Mouse (Mus musculus) neural tube, embryonic 14.5 days (tissue): ENCODE measurements around the gene Pdpn. TPM values are rescaled to one million over a fixed set of nuclear protein-coding genes. Genes with fewer than 3 reads are reported as not detected.

ENCODE experiments used
- ATAC-seq: fragments of 200-750 bp; cut with Nextera tagmentation; 2 replicates; pipeline ENCODE4 v1.8.0; 2017; ENCODE audit warnings: low read depth, mild to moderate bottlenecking, moderate TSS enrichment, moderate library complexity
- H3K27ac ChIP-seq: fragments of 300-500 bp; sonication (generic); 2 replicates; pipeline ENCODE4 v1.5.1; 2014; ENCODE audit warnings: low read depth, mild to moderate bottlenecking, control low read depth, low read length, moderate library complexity, mixed read lengths
- H3K27me3 ChIP-seq: fragments of 300-500 bp; sonication (generic); 2 replicates; pipeline ENCODE4 v1.6.1; 2014; ENCODE audit warnings: low read length; ENCODE audit not compliant: control insufficient read depth, insufficient read depth
- H3K36me3 ChIP-seq: fragments of 300-500 bp; sonication (generic); 2 replicates; pipeline ENCODE4 v1.6.1; 2014; ENCODE audit warnings: low read length, mixed read lengths; ENCODE audit not compliant: control insufficient read depth, insufficient read depth
- H3K4me1 ChIP-seq: fragments of 300-500 bp; sonication (generic); 2 replicates; pipeline ENCODE4 v1.6.1; 2014; ENCODE audit warnings: low read length; ENCODE audit not compliant: control insufficient read depth, insufficient read depth
- H3K4me2 ChIP-seq: fragments of 300-500 bp; sonication (generic); 2 replicates; pipeline ENCODE4 v1.6.1; 2014; ENCODE audit warnings: mild to moderate bottlenecking, low read depth, low read length, control low read depth
- H3K4me3 ChIP-seq: fragments of 300-500 bp; sonication (generic); 2 replicates; pipeline ENCODE4 v1.5.1; 2014; ENCODE audit warnings: low read depth, low read length, control low read depth, mixed read lengths
- H3K9ac ChIP-seq: fragments of 300-500 bp; sonication (generic); replicated peaks from 2 replicates; pipeline ENCODE4 v1.6.1; 2014; ENCODE audit warnings: low read depth, mild to moderate bottlenecking, control low read depth, low read length, mixed read lengths
- H3K9me3 ChIP-seq: fragments of 300-500 bp; sonication (generic); 2 replicates; pipeline ENCODE4 v1.6.1; 2016; ENCODE audit warnings: low read length; ENCODE audit not compliant: control insufficient read depth
- WGBS: fragments of 180-500 bp; shearing (Covaris S2); extraction: QIAGEN DNeasy Blood & Tissue Kit; methylation state at CpG from one replicate; pipeline ENCODE4 v1.1.7; 2014; 5-methylcytosine and 5-hydroxymethylcytosine counted together
- polyA plus RNA-seq: library from polyadenylated mRNA; unstranded; fragments of >200 nt; fragmentation: Nextera tagmentation; extraction: Ambion mirVana; gene quantifications from 2 replicates; pipeline ENCODE4 v1.2.1, GENCODE M21; 2014

Pdpn gene
- polyA plus RNA-seq, 1 experiment from 2014 or later = 25.6 TPM

DNA sequence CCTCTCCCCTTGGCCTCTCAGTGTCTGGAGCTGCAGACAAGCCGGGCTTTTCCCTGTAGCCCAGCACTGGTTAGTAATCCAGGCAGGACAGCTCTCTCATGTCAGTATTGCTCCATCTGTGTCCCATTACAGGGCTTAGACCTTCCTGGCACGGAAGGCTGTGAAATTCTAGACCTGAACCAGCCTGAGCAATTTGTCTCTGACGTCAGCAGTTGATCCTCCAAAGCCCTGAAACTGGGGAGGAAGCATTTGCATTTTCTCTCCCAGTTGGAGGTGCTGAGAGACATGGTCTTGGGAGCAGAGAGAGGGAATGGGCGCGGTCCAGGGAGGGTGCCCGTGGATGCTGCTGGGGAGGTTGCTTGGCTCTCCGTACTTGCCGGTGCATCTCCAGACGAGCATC, 31.2 kb upstream of the Pdpn start:
- Histone ChIP-seq H3K4me1 (no peaks in the 10 kb centered on the region), H3K27me3 (no peaks in the 10 kb centered on the region), H3K36me3 (no peaks in the 10 kb centered on the region), H3K4me3 (no peak overlapping the region), H3K9me3 (no peaks in the 10 kb centered on the region), H3K4me2 (no peak overlapping the region), H3K27ac (no peak overlapping the region), H3K9ac (no peak overlapping the region)
- no peak for ATAC-seq
- 51% methylated on average over 9 of the region's 9 CpGs for WGBS

DNA sequence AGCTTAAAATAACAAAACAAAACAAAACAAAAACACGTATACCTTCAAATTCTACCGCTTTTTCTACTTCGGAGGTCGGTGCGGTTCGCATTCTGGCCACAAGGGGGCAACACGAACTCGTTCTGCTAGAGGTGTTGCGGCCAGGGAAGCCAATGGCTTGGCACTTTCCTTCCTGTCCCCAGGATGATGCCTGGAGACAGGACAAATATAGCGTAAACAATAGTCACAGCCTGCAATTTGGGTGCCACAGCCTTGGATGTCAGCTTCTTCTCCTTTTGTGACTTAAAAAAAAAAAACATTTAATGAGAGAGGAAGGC, 26.2 kb upstream of the Pdpn start:
- H3K4me1 ChIP-seq = peaks cover 6% of the 10 kb centered on the region
- H3K4me2 ChIP-seq = peak overlapping the region; percentile 56
- no peaks in the 10 kb centered on the region for H3K27me3 ChIP-seq
- peak; percentile 68; the same call in 1 of the 2 replicates for ATAC-seq
- no peaks in the 10 kb centered on the region for H3K36me3 ChIP-seq
- WGBS = under 1% methylated on average over 10 of the region's 10 CpGs
- no peaks in the 10 kb centered on the region for H3K9me3 ChIP-seq
- H3K4me3 ChIP-seq = peak overlapping the region; percentile 22; the same call in 1 of the 2 replicates
- H3K27ac ChIP-seq = no peak overlapping the region
- no peak overlapping the region for H3K9ac ChIP-seq

DNA sequence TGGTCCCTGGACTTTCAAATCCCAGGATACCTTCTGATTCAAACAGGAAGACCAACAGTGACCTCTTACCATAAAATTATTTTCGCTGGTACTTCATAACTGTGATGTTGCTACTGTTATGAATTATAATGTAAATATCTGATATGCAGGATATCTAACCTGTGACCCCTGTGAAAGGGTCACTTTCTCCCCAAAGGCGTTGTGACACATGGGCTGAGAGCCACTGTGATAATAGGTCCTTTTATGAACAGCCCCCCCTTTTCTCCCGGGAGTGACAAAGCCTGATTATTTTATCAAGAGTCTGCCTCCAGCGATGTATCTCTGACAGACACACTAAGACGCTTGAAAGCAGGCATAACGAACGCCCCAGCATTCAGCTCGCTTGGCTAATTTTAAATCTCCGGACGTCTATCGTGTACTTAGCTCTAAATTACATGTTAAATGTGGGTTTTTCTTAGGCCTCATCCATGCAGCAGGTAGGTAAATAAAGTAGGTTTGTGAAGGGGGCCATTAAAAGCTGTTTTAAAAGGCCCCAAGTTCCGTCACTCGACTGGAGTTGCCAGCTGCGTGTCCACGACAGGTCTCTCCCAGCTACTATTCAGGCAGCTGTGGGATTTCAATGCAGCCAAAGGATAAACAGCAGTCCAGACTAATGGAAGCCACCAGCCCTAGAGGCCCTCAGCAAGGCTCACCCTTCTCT, 25.7 kb upstream of the Pdpn start:
- Histone ChIP-seq H3K9ac (no peak overlapping the region; the same call in 1 of the 2 replicates), H3K4me2 (peak overlapping the region; percentile 56), H3K27me3 (no peaks in the 10 kb centered on the region), H3K4me1 (peaks cover 6% of the 10 kb centered on the region), H3K27ac (no peak overlapping the region), H3K4me3 (peak overlapping the region; percentile 22; the same call in 1 of the 2 replicates), H3K36me3 (no peaks in the 10 kb centered on the region), H3K9me3 (no peaks in the 10 kb centered on the region)
- peak; percentile 68 for ATAC-seq
- WGBS = 6% methylated on average over 15 of the region's 15 CpGs

DNA sequence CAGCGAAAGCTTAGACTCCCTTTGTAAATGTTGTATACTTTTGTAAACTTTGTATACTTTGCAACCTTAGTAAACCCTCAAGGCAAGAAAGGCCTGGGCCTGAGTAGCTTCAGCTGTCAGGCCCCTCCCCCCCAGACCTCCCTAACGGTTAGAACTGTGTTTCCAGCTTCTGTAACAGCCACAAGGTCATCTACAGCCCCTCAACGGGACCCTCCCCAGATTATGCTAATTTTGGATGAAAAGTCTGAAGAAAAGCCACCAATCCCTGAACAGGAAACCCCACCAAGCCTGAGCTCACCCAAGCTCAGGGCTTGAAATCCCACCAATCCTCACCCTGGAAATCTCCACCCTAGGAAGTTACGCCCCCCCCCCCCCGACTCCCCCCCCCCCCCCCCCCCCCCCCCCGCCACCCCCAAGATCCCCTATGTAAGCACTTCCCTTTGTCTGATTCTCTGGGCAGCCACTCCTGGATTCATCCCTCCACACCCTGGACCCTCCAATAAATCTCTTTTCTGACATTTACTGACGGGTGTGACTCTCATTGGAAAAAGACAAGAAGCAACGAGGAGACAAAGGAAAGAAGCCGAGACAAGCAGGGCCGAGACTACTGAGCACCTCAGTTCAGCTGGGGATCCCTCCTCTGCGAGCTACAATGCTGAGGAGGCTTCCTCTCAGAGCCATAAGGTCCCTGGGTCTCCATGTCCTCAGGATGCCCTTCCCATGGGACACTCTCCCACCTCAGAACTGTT, 25.0 kb upstream of the Pdpn start:
- Histone ChIP-seq H3K27ac (no peak overlapping the region), H3K36me3 (no peaks in the 10 kb centered on the region), H3K4me3 (no peak overlapping the region), H3K4me2 (peak overlapping the region; percentile 56; the same call in 1 of the 2 replicates), H3K4me1 (peaks cover 6% of the 10 kb centered on the region), H3K9ac (no peak overlapping the region), H3K9me3 (no peaks in the 10 kb centered on the region), H3K27me3 (no peaks in the 10 kb centered on the region)
- WGBS = 11% methylated on average over 8 of the region's 11 CpGs
- peak; percentile 57; the same call in 1 of the 2 replicates for ATAC-seq

DNA sequence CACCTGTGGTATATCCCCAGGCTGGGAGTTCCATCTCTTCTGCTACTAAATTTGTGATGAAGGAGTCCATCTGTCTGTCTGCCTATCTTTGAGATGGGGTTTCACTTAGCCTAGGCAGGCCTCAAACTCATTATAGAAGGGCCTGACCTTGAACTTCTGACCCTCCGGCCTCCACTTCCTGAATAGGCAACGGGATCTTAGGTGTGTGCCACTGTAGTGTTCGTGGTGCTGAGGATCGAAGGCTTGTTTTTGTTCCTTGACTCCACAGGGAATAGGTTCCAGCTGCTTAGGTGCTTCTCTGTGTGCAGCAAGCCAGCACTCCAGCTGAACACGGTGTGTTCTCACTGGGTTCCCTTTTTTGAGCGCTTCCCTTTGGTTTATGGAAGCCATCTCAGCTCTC, 13.9 kb upstream of the Pdpn start:
- H3K9ac ChIP-seq = no peak overlapping the region
- H3K27ac ChIP-seq = no peak overlapping the region
- no peaks in the 10 kb centered on the region for H3K9me3 ChIP-seq
- 78% methylated on average over 6 of the region's 6 CpGs for WGBS
- no peak overlapping the region for H3K4me2 ChIP-seq
- ATAC-seq = no peak
- H3K4me3 ChIP-seq = no peak overlapping the region
- no peaks in the 10 kb centered on the region for H3K4me1 ChIP-seq
- no peaks in the 10 kb centered on the region for H3K27me3 ChIP-seq
- H3K36me3 ChIP-seq = no peaks in the 10 kb centered on the region

DNA sequence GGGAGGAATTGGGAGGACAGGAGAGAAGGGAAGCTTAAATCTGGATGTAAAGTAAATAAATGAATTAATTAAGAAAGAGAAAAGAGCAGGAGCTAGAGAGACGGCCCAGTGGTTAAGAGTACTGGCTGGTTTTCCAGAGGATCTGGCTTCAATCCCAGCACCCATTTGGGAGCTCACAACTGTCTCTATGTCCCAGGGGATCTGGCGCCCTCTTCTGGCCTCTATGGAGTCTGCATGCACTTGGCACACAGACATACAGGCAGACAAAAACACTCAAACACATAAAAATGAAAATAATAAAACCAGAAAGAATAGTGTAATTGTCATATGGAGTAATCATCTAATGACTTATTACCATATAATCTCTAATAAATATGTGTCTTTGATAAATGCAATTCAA, 12.0 kb upstream of the Pdpn start:
- no peak overlapping the region for H3K27ac ChIP-seq
- no peaks in the 10 kb centered on the region for H3K36me3 ChIP-seq
- H3K4me1 ChIP-seq = no peaks in the 10 kb centered on the region
- no peak overlapping the region for H3K4me3 ChIP-seq
- no peaks in the 10 kb centered on the region for H3K27me3 ChIP-seq
- WGBS = 35% methylated on average over 2 of the region's 2 CpGs
- ATAC-seq = no peak
- H3K4me2 ChIP-seq = no peak overlapping the region
- no peaks in the 10 kb centered on the region for H3K9me3 ChIP-seq
- H3K9ac ChIP-seq = no peak overlapping the region

DNA sequence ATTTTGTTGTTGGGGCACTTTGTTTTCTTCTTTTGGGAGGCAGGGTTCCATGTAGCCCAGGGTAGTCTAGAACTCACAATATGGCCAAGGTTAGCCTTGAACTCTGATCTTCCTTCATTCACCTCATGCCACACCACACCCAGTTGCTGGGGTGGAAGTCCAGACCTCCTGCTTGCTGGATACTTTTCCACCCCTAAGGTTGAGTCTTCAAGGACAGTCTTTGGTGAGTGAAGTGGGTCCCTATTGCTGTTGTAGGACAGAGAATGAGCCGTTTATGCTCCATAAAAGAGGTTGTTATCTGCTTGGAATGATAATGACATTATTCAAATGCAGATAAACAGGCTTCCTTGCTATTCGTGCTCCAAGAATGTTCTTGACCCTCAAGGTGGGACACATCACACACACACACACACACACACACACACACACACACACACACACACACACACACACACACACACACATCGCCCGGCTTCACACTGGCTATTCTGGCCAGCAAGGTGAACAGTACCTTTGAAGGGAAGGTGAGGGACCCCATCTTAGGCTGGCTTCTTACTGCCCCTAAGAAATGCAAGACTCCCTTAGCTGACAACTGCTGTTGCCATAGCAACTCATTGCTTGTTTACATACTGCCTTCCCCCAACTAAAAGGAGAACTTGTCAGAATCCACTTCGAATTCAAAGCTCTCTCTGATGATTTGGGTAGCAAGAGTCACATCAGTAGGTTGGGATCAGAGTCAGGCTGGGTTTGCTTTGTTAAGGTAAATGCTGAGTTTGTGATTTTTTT, 6.8 kb upstream of the Pdpn start:
- H3K4me2 ChIP-seq = no peak overlapping the region
- no peak for ATAC-seq
- no peak overlapping the region for H3K27ac ChIP-seq
- no peaks in the 10 kb centered on the region for H3K27me3 ChIP-seq
- no peaks in the 10 kb centered on the region for H3K4me1 ChIP-seq
- H3K9me3 ChIP-seq = no peaks in the 10 kb centered on the region
- no peaks in the 10 kb centered on the region for H3K36me3 ChIP-seq
- WGBS = 49% methylated on average over 5 of the region's 5 CpGs
- no peak overlapping the region for H3K4me3 ChIP-seq
- H3K9ac ChIP-seq = no peak overlapping the region

DNA sequence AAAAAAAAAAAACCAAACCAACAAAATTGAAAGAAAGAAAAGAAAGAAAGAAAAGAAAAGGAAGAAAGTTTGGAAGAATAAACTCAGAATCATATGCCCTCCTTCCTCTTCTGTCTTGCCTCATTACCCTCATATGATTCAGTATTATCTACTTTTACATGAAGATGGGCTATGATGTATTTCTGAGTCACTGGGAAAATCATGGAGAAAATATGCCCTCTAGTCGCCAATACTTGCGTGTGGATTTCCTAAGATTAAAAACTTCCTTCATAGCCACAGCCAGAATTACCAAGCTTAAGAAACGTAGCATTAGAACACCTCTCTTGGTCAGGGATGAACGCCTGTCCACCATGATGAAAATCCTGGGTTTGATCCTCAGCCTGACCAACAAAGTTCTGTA, 5.7 kb upstream of the Pdpn start:
- H3K4me2 ChIP-seq = no peak overlapping the region
- no peaks in the 10 kb centered on the region for H3K9me3 ChIP-seq
- no peak overlapping the region for H3K27ac ChIP-seq
- no peaks in the 10 kb centered on the region for H3K27me3 ChIP-seq
- H3K9ac ChIP-seq = no peak overlapping the region
- ATAC-seq = no peak
- WGBS = 93% methylated on average over 4 of the region's 4 CpGs
- no peaks in the 10 kb centered on the region for H3K36me3 ChIP-seq
- H3K4me3 ChIP-seq = no peak overlapping the region
- H3K4me1 ChIP-seq = no peaks in the 10 kb centered on the region
